Mouse (Mus musculus) stomach, embryonic 14.5 days (tissue): ENCODE measurements around the gene Fam110a. TPM values are rescaled to one million over a fixed set of nuclear protein-coding genes. Genes with fewer than 3 reads are reported as not detected.

ENCODE experiments used
- ATAC-seq: fragments of 200-750 bp; cut with Nextera tagmentation; 2 replicates; pipeline ENCODE4 v1.8.0; 2017; ENCODE audit warnings: low read depth, moderate TSS enrichment; ENCODE audit not compliant: insufficient number of reproducible peaks, insufficient read depth, low FRiP score
- H3K27ac ChIP-seq: fragments of 300-500 bp; sonication (generic); 2 replicates; pipeline ENCODE4 v1.5.1; 2014; ENCODE audit warnings: mild to moderate bottlenecking, low read length, moderate library complexity, mixed read lengths
- H3K27me3 ChIP-seq: fragments of 300-500 bp; sonication (generic); 2 replicates; pipeline ENCODE4 v1.6.1; 2014; ENCODE audit warnings: low read length, control low read depth, mixed read lengths; ENCODE audit not compliant: control insufficient read depth, insufficient read depth
- H3K36me3 ChIP-seq: fragments of 300-500 bp; sonication (generic); 2 replicates; pipeline ENCODE4 v1.6.1; 2014; ENCODE audit warnings: mild to moderate bottlenecking, control low read depth, low read length, moderate library complexity, mixed read lengths; ENCODE audit not compliant: control insufficient read depth, insufficient read depth
- H3K4me1 ChIP-seq: fragments of 300-500 bp; sonication (generic); 2 replicates; pipeline ENCODE4 v1.6.1; 2014; ENCODE audit warnings: low read length, control low read depth, mixed read lengths; ENCODE audit not compliant: control insufficient read depth, insufficient read depth
- H3K4me2 ChIP-seq: fragments of 300-500 bp; sonication (generic); replicated peaks from 2 replicates; pipeline ENCODE4 v1.6.1; 2014; ENCODE audit warnings: low read depth, low read length, control low read depth
- H3K4me3 ChIP-seq: fragments of 300-500 bp; sonication (generic); 2 replicates; pipeline ENCODE4 v1.5.1; 2014; ENCODE audit warnings: low read depth, low read length, control low read depth
- H3K9ac ChIP-seq: fragments of 300-500 bp; sonication (generic); replicated peaks from 2 replicates; pipeline ENCODE4 v1.6.1; 2014; ENCODE audit warnings: low read depth, mild to moderate bottlenecking, control low read depth, low read length, moderate library complexity, mixed read lengths
- H3K9me3 ChIP-seq: fragments of 300-500 bp; sonication (generic); 2 replicates; pipeline ENCODE4 v1.6.1; 2016; ENCODE audit warnings: low read depth, low read length, control low read depth; ENCODE audit not compliant: control insufficient read depth
- WGBS: fragments of 180-500 bp; shearing (Covaris S2); extraction: QIAGEN DNeasy Blood & Tissue Kit; methylation state at CpG from one replicate; pipeline ENCODE4 v1.1.7; 2014; 5-methylcytosine and 5-hydroxymethylcytosine counted together
- polyA plus RNA-seq: library from polyadenylated mRNA; unstranded; fragments of >200 nt; fragmentation: Nextera tagmentation; extraction: Ambion mirVana; gene quantifications from 2 replicates; pipeline ENCODE4 v1.2.1, GENCODE M21; 2014

Fam110a gene
- polyA plus RNA-seq: 27.4 and 28.6 TPM in 2 replicates

DNA sequence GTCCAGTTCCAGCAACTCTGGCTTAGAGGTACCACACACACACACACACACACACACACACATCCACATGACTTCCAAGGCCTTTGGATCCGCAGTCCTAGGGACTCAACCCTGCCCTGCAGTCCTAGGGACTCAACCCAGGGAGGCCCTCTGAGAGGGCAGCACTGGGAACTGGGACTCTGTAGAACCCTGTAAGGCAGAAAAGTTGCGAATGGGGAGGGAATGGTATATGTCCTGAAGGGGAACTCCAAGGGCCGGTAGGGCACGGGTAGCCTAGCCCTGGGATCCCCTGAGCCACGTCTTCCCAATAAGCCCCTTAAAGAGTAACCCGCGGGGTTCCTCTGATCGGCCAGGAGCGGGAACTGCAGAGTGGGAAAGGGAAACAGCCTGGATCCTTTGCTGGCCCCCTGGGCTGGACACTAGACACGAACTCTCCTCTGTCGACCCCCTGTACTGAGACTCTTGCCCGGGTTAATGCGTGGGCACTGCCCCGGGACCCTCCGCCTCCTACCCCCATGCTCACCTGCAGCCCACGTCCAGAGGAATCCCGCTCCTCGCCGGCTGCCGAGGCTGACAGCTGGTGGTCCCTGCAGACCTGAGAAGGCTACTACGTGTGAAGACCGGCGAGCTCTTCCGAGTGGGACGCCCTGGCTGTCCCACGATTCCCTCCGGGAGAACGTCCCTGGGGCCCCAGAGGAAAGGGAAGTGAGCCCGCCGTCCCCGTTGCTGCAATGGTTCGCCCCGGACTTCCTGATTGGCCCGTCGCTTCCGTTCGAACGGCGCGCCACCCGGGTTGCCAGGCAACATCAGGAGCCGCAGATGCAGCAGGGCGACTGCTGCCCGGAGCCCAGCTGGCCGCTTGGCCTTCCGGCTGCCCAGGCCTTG, at the start of gene Fam110a:
Fam110a (minus strand) TSS at position 750 of the 885 bp plus-strand sequence.
- H3K36me3 ChIP-seq: no peaks in the 10 kb centered on the region
- peak within 1 kb of the TSS; percentile 70 for H3K4me2 ChIP-seq
- peak; percentile 84 for ATAC-seq
- WGBS: under 1% methylated on average over 44 of the region's 46 CpGs
- peaks cover 18% of the 10 kb centered on the region for H3K4me1 ChIP-seq
- no peaks in the 10 kb centered on the region for H3K9me3 ChIP-seq
- peak within 1 kb of the TSS; percentile 80 for H3K4me3 ChIP-seq
- peak within 1 kb of the TSS; percentile 53; the same call in 1 of the 2 replicates for H3K27ac ChIP-seq
- peak within 1 kb of the TSS; percentile 84 for H3K9ac ChIP-seq
- no peaks in the 10 kb centered on the region for H3K27me3 ChIP-seq

DNA sequence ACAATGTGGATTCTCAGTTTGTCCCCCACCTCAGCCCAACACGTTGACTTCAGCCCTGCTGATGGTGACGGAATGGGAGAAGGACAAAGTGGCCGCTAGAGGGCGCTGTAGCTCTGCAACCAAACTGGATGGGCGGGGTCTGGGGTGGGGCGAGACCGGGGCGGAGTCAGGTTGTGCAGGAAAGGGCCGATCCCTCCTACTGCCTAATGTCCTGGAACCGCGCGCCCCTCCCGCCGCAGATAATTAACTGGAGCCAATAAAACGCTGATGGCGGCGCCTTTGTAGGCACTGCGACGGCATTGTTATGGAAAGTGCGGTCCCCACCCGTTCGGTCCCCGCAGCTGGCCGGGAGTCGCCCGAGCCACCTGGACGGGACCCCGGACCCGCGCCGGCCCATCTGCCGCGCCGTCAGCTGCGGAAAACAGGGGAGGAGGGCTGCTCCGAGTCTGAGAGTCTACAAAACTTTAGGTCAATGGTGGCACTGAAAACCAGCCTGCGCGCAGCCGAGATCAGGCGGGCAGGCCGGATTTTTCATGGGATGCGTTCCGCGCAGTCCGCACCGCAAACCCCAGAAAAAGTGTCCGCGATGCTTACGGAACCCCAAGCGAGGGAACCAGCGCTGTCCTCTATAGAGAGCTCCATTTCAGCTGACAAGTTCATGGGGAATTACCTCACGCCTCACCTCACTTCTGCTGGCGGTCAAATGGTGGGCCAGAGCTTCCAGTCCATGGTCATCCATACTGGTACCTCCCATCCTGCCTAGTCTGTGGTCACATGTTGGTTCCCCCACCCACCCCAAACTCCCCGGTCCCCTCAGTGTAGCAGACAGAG, 49.4 kb upstream of the Fam110a start:
- no peaks in the 10 kb centered on the region for H3K27me3 ChIP-seq
- no peak overlapping the region for H3K27ac ChIP-seq
- no peaks in the 10 kb centered on the region for H3K36me3 ChIP-seq
- peak overlapping the region; percentile 63 for H3K4me3 ChIP-seq
- no peaks in the 10 kb centered on the region for H3K9me3 ChIP-seq
- no peaks in the 10 kb centered on the region for H3K4me1 ChIP-seq
- peak overlapping the region; percentile 97 for H3K4me2 ChIP-seq
- H3K9ac ChIP-seq: peak overlapping the region; percentile 15; the same call in 1 of the 2 replicates
- ATAC-seq: peak; percentile 91
- WGBS: 1% methylated on average over 54 of the region's 54 CpGs

DNA sequence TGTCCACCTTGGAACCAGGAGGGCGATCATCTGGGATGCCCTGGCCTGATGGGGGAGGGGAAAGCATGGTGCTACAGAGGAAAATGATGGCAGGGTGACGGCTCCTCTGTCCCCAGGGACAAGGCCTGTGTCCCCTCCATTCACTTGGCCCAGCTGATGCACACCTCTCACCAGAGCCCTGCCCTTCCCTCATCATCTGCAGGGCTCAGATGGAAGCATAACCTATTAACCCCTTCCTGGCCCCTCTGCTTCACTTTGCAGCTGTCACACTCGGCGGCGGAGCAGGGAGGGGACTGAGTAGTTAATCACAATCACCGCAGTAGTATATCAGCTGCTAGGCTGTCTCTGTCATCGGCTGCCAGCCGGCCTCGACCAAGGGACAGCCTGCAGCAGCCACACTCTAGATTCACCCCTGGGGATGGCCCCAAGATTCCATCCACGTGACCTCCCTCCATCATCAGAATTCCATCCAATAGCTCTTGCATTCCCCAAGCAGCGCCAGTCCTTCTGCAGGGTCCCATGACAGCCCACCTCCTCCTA, 44.9 kb upstream of the Fam110a start:
- no peaks in the 10 kb centered on the region for H3K36me3 ChIP-seq
- WGBS: 40% methylated on average over 11 of the region's 11 CpGs

DNA sequence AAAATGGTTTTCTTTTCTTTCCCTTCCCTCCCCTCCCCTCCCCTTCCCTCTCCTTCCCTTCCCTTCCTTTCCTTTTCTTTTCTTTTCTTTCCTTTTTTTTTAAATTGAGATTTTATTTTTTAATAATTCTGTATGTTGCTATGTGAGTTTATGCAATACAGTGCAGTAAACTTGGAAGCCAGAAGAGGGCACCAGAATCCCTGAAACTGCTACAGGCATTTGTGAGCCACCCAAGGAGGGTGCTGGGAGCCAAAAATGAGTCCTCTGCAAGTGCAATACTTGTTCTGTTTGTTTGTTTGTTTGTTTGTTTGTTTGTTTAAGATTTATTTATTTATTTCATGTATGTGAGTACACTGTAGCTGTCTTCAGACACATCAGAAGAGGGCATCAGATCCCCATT, 42.0 kb upstream of the Fam110a start:
- Histone ChIP-seq H3K9ac (no peak overlapping the region), H3K36me3 (no peaks in the 10 kb centered on the region), H3K27me3 (no peaks in the 10 kb centered on the region), H3K4me2 (no peak overlapping the region), H3K27ac (no peak overlapping the region), H3K4me1 (no peaks in the 10 kb centered on the region), H3K4me3 (no peak overlapping the region), H3K9me3 (no peaks in the 10 kb centered on the region)
- no peak for ATAC-seq

More for the DNA sequence above, 44.9 kb upstream of the Fam110a start:
- H3K27ac ChIP-seq: no peak overlapping the region
- no peaks in the 10 kb centered on the region for H3K4me1 ChIP-seq
- H3K4me3 ChIP-seq: no peak overlapping the region
- H3K27me3 ChIP-seq: no peaks in the 10 kb centered on the region
- no peak overlapping the region for H3K4me2 ChIP-seq
- no peak for ATAC-seq
- H3K9me3 ChIP-seq: no peaks in the 10 kb centered on the region
- no peak overlapping the region for H3K9ac ChIP-seq

GRCm38 (mm10) chr2:152020255-152020654, 40.2 kb upstream of the Fam110a start:
- no peaks in the 10 kb centered on the region for H3K9me3 ChIP-seq
- ATAC-seq: no peak
- H3K4me1 ChIP-seq: no peaks in the 10 kb centered on the region
- no peak overlapping the region for H3K4me2 ChIP-seq
- no peak overlapping the region for H3K4me3 ChIP-seq
- H3K9ac ChIP-seq: no peak overlapping the region
- H3K27me3 ChIP-seq: no peaks in the 10 kb centered on the region
- no peaks in the 10 kb centered on the region for H3K36me3 ChIP-seq
- H3K27ac ChIP-seq: no peak overlapping the region
- 29% methylated on average over 6 of the region's 6 CpGs for whole genome bisulfite sequencing

DNA sequence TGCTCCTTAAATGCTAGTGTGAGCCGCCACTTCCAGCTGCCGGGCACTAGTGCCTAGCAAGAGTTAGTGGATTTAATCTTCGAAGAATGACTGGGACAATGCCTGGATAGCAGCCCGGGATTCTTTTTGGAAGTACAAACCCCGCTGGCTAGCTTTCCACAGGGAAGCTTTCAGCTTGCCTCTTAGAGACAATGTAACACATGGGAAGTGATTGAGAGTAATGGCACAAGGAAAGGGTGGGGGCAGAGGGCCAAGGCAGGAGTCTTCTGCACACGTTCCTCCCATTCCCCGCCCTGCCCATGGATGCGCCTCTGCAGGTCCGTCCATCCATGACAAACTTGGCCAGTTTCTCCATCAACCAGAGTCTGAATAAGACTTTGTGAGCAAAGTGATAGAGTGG, 36.6 kb upstream of the Fam110a start:
- no peak overlapping the region for H3K27ac ChIP-seq
- H3K27me3 ChIP-seq: no peaks in the 10 kb centered on the region
- H3K4me2 ChIP-seq: no peak overlapping the region
- no peak overlapping the region for H3K4me3 ChIP-seq
- 79% methylated on average over 9 of the region's 9 CpGs for WGBS
- H3K4me1 ChIP-seq: no peaks in the 10 kb centered on the region
- no peak for ATAC-seq
- H3K9me3 ChIP-seq: no peaks in the 10 kb centered on the region
- H3K9ac ChIP-seq: no peak overlapping the region
- no peaks in the 10 kb centered on the region for H3K36me3 ChIP-seq

DNA sequence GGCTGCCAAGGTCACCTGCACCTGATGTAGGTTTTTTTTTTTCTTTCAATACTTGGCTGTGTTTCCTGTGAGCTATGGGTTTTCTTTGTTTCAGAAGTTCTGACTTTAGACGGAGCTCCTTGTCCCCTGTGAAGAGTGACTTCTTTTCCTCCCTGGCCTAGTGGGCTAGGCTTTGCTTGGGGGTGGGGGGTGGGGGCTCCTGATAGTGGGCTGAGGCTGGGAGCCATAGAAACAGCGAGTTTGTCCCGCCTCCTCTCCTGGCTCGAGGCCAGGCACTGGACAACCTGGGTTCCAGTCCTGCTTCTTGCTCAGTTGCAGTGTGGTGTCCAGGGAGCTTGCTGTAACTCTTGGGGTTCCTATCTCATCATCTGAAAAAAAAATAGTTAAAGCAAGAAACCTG, 36.0 kb upstream of the Fam110a start:
- H3K4me2 ChIP-seq: no peak overlapping the region
- no peak for ATAC-seq
- no peak overlapping the region for H3K9ac ChIP-seq
- no peaks in the 10 kb centered on the region for H3K36me3 ChIP-seq
- no peaks in the 10 kb centered on the region for H3K27me3 ChIP-seq
- H3K4me1 ChIP-seq: no peaks in the 10 kb centered on the region
- no peaks in the 10 kb centered on the region for H3K9me3 ChIP-seq
- no peak overlapping the region for H3K4me3 ChIP-seq
- WGBS: 41% methylated on average over 4 of the region's 4 CpGs
- H3K27ac ChIP-seq: no peak overlapping the region

GRCm38 (mm10) chr2:152012701-152013100, 32.7 kb upstream of the Fam110a start:
- Histone ChIP-seq H3K9ac (no peak overlapping the region), H3K36me3 (no peaks in the 10 kb centered on the region), H3K4me3 (no peak overlapping the region), H3K27me3 (no peaks in the 10 kb centered on the region), H3K9me3 (no peaks in the 10 kb centered on the region), H3K4me2 (no peak overlapping the region), H3K4me1 (no peaks in the 10 kb centered on the region), H3K27ac (no peak overlapping the region; the same call in 1 of the 2 replicates)
- 71% methylated on average over 2 of the region's 2 CpGs for WGBS
- ATAC-seq: no peak
